Mouse (Mus musculus) right cerebral cortex, adult 2 months (tissue): ENCODE data around the gene Sstr2.

Source experiments
- DNase-seq, 2 experiments: peaks; one replicate each; pipeline ENCODE4 v3.0.0; 2021 to 2022; ENCODE audit warnings: low spot score in 2 of 2

Sstr2 gene

GRCm38 (mm10) chr11:113618672-113619419 is at the start of gene Sstr2:
Sstr2 (plus strand) TSS chr11:113619342.
- peak; percentile 76 to 87 for DNase-seq

- no peak for DNase-seq
Observed at GRCm38 (mm10) chr11:113571616-113572015, 47.5 kb upstream of the Sstr2 start.

GRCm38 (mm10) chr11:113572641-113573040 is 46.5 kb upstream of the Sstr2 start:
- no peak for DNase-seq

GRCm38 (mm10) chr11:113577221-113577620 is 41.9 kb upstream of the Sstr2 start:
- DNase-seq, result no peak

- DNase-seq, result no peak
Observed at GRCm38 (mm10) chr11:113583879-113584661, 35.1 kb upstream of the Sstr2 start.

- no peak for DNase-seq
Observed at GRCm38 (mm10) chr11:113586423-113586822, 32.7 kb upstream of the Sstr2 start.

GRCm38 (mm10) chr11:113588936-113589335 is 30.2 kb upstream of the Sstr2 start:
- no peak for DNase-seq

GRCm38 (mm10) chr11:113595144-113595543 is 24.0 kb upstream of the Sstr2 start:
- no peak for DNase-seq

GRCm38 (mm10) chr11:113597632-113598031 is 21.5 kb upstream of the Sstr2 start:
- no peak for DNase-seq

- no peak for DNase-seq
Observed at GRCm38 (mm10) chr11:113600526-113601245, 18.5 kb upstream of the Sstr2 start.

- no peak for DNase-seq
Observed at GRCm38 (mm10) chr11:113601616-113602343, 17.4 kb upstream of the Sstr2 start.

GRCm38 (mm10) chr11:113607556-113607955 is 11.6 kb upstream of the Sstr2 start:
- no peak for DNase-seq

GRCm38 (mm10) chr11:113609581-113609980 is 9.6 kb upstream of the Sstr2 start:
- DNase-seq, result no peak

GRCm38 (mm10) chr11:113610266-113610665 is 8.9 kb upstream of the Sstr2 start:
- DNase-seq, result no peak

- no peak for DNase-seq
Observed at GRCm38 (mm10) chr11:113611112-113611646, 8.0 kb upstream of the Sstr2 start.

- DNase-seq, result peak; percentile 50 to 64
Observed at GRCm38 (mm10) chr11:113611664-113612611, 7.2 kb upstream of the Sstr2 start.

GRCm38 (mm10) chr11:113614476-113614875 is 4.7 kb upstream of the Sstr2 start:
- no peak for DNase-seq

GRCm38 (mm10) chr11:113617132-113617911 is 1.8 kb upstream of the Sstr2 start:
- peak; percentile 66 to 70 for DNase-seq

- no peak for DNase-seq
Observed at GRCm38 (mm10) chr11:113618303-113618671, 855 bp upstream of the Sstr2 start.
